Mouse (Mus musculus) B cell, adult 62 days (primary cell): ENCODE results near the gene Naif1. TPM values are rescaled to one million over a fixed set of nuclear protein-coding genes. Genes with fewer than 3 reads are reported as not detected.

Experiments
- total RNA-seq: library from RNA; stranded (reverse); gene quantifications from 4 replicates; pipeline ENCODE4 v1.2.4, GENCODE M21; 2023

The Naif1 gene
- 4.3 to 4.8 TPM (median 4.6 TPM) in 4 replicates for total RNA-seq

GRCm38 (mm10) chr2:32449761-32450754 lies at the start of gene Naif1:
Gene Naif1 (plus strand): TSS chr2:32450457.

GRCm38 (mm10) chr2:32450881-32451844 lies 906 bp downstream of the Naif1 start, which contains the start of gene Slc25a25:
Gene Slc25a25 (minus strand): TSS chr2:32451445.

Other genes starting within 250 kb of the Naif1 start
- 16.1 to 20.4 TPM (median 18.2 TPM) in 4 replicates for gene Pomt1, start 213.9 kb upstream of the Naif1 start, total RNA-seq
- gene Uck1, start 190.3 kb upstream of the Naif1 start, total RNA-seq = 120 to 136 TPM (median 126 TPM) in 4 replicates
- 60.2 to 74.9 TPM (median 69.9 TPM) in 4 replicates for gene Golga2, start 163.1 kb upstream of the Naif1 start, total RNA-seq
- 75.2 to 96.3 TPM (median 76.7 TPM) in 4 replicates for gene Swi5, start 162.4 kb upstream of the Naif1 start, total RNA-seq
- 129 to 145 TPM (median 135 TPM) in 4 replicates for gene Ciz1, start 98.1 kb upstream of the Naif1 start, total RNA-seq
- gene Dnm1, start 97.1 kb upstream of the Naif1 start, total RNA-seq = 0.53 TPM in 1 of 4 replicates, not detected in the others
- 45.9 to 49.6 TPM (median 48.1 TPM) in 4 replicates for gene 1110008P14Rik, start 68.5 kb upstream of the Naif1 start, total RNA-seq
- 1.1 to 2.4 TPM (median 2.2 TPM) in 3 of 4 replicates, not detected in the other for gene Lcn2, start 62.2 kb upstream of the Naif1 start, total RNA-seq
- gene Ptges2, start 54.6 kb upstream of the Naif1 start, total RNA-seq = 7.4 to 9.9 TPM (median 9.3 TPM) in 4 replicates
- 38.8 to 45.2 TPM (median 41.0 TPM) in 4 replicates for gene Slc25a25, start 988 bp downstream of the Naif1 start, total RNA-seq
- 67.0 to 70.2 TPM (median 68.4 TPM) in 4 replicates for gene Fam102a, start 84.9 kb downstream of the Naif1 start, total RNA-seq
- 51.3 to 67.8 TPM (median 59.1 TPM) in 4 replicates for gene Dpm2, start 120.4 kb downstream of the Naif1 start, total RNA-seq
- 0.57 to 2.8 TPM (median 1.4 TPM) in 4 replicates for gene Pip5kl1, start 124.3 kb downstream of the Naif1 start, total RNA-seq
- not detected in 4 replicates for gene 9430097D07Rik, start 125.2 kb downstream of the Naif1 start, total RNA-seq
- 59.5 to 63.4 TPM (median 60.8 TPM) in 4 replicates for gene St6galnac4, start 136.6 kb downstream of the Naif1 start, total RNA-seq
- 6.1 to 11.7 TPM (median 8.8 TPM) in 4 replicates for gene St6galnac6, start 149.3 kb downstream of the Naif1 start, total RNA-seq
- 0.29 to 1.5 TPM (median 1.2 TPM) in 3 of 4 replicates, not detected in the other for gene Ak1, start 171.3 kb downstream of the Naif1 start, total RNA-seq
- 0.36 to 0.98 TPM (median 0.64 TPM) in 4 replicates for gene Eng, start 196.1 kb downstream of the Naif1 start, total RNA-seq